Mouse (Mus musculus): ENCODE results near the gene Irf2bpl. TPM values are rescaled to one million over a fixed set of nuclear protein-coding genes. Genes with fewer than 3 reads are reported as not detected.

Gene Irf2bpl
- polyA plus RNA-seq, 1 experiment = 32.7 TPM

DNA sequence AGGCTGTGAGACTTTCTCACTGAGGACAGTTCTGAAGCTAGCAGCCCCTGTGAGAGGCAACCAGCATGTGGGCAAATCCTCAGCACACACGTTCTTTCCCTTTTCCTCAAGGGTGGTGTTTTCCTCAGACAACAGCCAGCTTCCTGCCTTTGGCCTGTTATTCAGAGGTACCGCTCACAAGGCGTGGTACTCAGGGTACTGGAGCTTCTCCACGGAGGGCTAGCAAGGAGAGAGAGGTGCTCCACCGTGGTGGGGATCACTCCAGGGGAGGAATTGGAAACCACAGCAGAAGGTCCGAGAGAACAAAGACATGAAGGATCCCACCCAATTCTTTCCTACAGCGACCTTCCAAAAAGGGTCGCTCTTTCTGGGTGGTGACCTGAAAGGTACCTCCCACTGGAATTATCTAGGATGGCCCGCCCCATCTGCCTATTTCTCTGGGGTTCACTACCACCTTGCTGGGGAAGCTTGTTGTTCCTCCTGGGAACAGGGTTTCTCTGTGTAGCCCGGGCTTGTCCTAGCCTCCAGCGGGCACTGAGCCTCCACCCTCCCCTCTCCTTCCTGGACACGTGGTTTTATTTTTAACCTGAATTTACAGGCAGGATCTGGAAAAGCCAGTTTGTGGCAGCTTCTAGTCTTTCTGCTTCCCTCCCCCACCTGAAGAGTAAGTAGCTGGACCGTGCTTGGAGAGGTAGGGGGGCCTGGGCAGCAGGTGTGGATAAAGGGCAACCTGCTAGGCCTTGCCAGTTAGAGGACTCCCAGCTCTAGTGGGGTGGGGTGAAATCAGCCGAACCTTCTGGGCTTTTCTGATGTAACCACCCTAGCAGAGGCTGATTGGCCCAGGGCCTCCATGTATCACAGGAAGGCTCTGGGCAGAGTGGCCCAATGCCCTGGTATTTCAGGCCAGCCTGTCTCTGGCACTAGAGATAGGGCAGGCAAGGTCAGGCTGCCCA lies 17.1 kb downstream of the Irf2bpl start:
- Histone ChIP-seq H3K4me1 (peaks cover 57% of the 10 kb centered on the region), H3K36me3 (replicated peaks; ENCODE audit: low read length) (peaks cover 6% of the 10 kb centered on the region), H3K9me3 (peaks cover 9% of the 10 kb centered on the region), H3K27me3 (replicated peaks) (peaks cover 2% of the 10 kb centered on the region), H3K4me3 (replicated peaks) (peak overlapping the region; percentile 65)
- TF ChIP-seq GATA1 (IDR thresholded peaks at IDR 0.05; ENCODE audit: borderline replicate concordance, low read length) (no peak), FLI1 (IDR thresholded peaks at IDR 0.05; ENCODE audit: low read length) (no peak)

- Histone ChIP-seq H3K4me3 (replicated peaks) (no peak overlapping the region), H3K4me1 (peaks cover 54% of the 10 kb centered on the region), H3K9me3 (peaks cover 9% of the 10 kb centered on the region), H3K36me3 (replicated peaks; ENCODE audit: low read length) (peaks cover 2% of the 10 kb centered on the region), H3K27me3 (replicated peaks) (peaks cover 4% of the 10 kb centered on the region)
- no peak for TF ChIP-seq FLI1 (IDR thresholded peaks at IDR 0.05; ENCODE audit: low read length)
- TF ChIP-seq GATA1 (IDR thresholded peaks at IDR 0.05; ENCODE audit: borderline replicate concordance, low read length) = no peak
Observed at GRCm38 (mm10) chr12:86864316-86865020, 20.1 kb downstream of the Irf2bpl start.

DNA sequence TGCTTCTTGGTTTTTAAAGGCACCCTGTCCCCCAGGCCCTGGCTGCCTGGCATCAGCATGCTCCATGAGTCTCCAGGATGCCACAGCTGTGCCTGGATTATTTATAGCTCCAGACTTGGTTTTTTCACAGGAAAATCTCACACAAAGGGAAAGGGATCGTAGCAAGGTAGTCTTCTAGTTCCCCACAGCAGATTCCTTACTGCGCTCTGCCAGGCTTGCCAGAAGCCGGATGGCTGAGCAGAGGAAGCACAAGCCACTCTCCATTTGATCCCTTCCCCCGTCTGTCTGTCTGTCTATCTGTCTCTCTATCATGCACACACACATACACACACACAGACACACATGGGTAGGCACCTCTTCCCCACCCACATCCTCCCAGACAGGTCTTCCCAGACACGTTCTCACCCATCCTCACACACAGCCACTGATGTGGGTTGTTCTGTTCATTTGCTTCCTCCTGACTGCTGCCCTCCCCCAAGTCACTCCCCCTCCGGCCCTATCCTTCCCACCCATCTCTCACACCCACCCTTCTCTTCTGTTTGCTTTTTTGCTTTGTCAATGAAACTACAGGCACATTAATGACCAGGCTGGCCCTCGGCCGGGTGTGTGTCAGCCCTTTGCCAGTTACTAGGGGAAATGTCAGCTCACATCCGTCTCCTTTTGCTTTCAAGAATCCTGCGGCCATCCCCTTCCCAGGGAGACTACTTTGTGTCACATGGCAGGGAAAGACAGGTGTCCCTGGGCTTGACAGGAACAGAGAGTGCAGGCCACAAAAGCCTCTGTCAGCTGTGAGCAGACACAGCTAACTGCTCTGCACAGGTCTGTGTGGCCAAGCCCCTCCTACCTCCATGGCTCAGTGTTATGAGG lies 24.4 kb downstream of the Irf2bpl start:
- no peak for TF ChIP-seq GATA1 (IDR thresholded peaks at IDR 0.05; ENCODE audit: borderline replicate concordance, low read length)
- no peak for TF ChIP-seq FLI1 (IDR thresholded peaks at IDR 0.05; ENCODE audit: low read length)
- peaks cover 54% of the 10 kb centered on the region for H3K4me1 ChIP-seq
- peaks cover 9% of the 10 kb centered on the region for H3K9me3 ChIP-seq
- peaks cover 2% of the 10 kb centered on the region for H3K36me3 ChIP-seq (replicated peaks; ENCODE audit: low read length)
- H3K4me3 ChIP-seq (replicated peaks) = peak overlapping the region; percentile 9
- peaks cover 4% of the 10 kb centered on the region for H3K27me3 ChIP-seq (replicated peaks)

GRCm38 (mm10) chr12:86858983-86859872 lies 25.4 kb downstream of the Irf2bpl start:
- Histone ChIP-seq H3K4me1 (peaks cover 56% of the 10 kb centered on the region), H3K4me3 (replicated peaks) (peak overlapping the region; percentile 33), H3K27me3 (replicated peaks) (peaks cover 4% of the 10 kb centered on the region), H3K9me3 (peaks cover 9% of the 10 kb centered on the region), H3K36me3 (replicated peaks; ENCODE audit: low read length) (peaks cover 2% of the 10 kb centered on the region)
- TF ChIP-seq GATA1 (IDR thresholded peaks at IDR 0.05; ENCODE audit: borderline replicate concordance, low read length) (no peak), FLI1 (IDR thresholded peaks at IDR 0.05; ENCODE audit: low read length) (no peak)

DNA sequence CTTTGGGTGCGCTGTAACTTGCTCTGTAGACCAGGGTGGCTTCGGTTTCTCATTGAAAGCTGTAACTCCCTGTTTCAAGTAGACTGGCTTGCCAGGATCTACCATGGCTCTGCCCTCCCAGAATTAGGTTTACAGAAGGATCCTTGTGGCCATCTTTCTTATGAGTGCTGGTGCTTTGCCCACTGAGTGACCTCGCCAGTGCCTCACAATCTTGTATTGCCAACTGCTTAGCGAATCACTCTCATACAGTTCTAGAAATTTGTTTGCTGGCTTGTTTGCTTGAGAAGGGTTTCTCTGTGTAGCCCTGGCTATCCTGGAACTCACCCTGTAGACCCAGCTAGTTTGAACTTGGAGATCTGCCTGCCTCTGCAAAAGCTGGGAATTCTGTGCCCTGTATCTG lies 26.1 kb downstream of the Irf2bpl start:
- TF ChIP-seq GATA1 (IDR thresholded peaks at IDR 0.05; ENCODE audit: borderline replicate concordance, low read length) = no peak
- TF ChIP-seq FLI1 (IDR thresholded peaks at IDR 0.05; ENCODE audit: low read length) = no peak
- peaks cover 2% of the 10 kb centered on the region for H3K36me3 ChIP-seq (replicated peaks; ENCODE audit: low read length)
- H3K9me3 ChIP-seq = peaks cover 7% of the 10 kb centered on the region
- H3K4me3 ChIP-seq (replicated peaks) = no peak overlapping the region
- H3K27me3 ChIP-seq (replicated peaks) = peaks cover 3% of the 10 kb centered on the region
- peaks cover 59% of the 10 kb centered on the region for H3K4me1 ChIP-seq

DNA sequence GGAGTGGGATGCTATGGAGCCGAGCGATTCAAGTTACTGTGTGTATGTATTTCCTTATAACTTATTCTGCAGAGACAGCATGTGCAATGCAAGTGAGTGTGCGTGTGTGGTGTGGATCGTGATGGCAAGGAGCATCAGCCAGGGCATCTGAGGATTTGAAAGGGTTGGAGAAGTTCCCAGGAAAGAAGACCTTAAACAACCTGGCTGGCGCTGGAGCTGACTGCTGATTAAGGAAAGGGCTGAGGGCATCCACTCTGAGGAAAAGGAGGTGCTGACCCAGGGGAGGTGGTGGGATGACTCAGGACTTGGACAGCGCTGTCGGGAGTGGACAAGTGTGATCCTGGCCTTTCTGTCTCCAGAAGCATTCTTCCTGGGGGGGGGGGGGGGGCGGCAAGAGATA lies 27.3 kb downstream of the Irf2bpl start:
- Histone ChIP-seq H3K36me3 (replicated peaks; ENCODE audit: low read length) (no peaks in the 10 kb centered on the region), H3K4me1 (peaks cover 61% of the 10 kb centered on the region), H3K9me3 (no peaks in the 10 kb centered on the region), H3K27me3 (replicated peaks) (peaks cover 1% of the 10 kb centered on the region), H3K4me3 (replicated peaks) (no peak overlapping the region)
- no peak for TF ChIP-seq FLI1 (IDR thresholded peaks at IDR 0.05; ENCODE audit: low read length)
- TF ChIP-seq GATA1 (IDR thresholded peaks at IDR 0.05; ENCODE audit: borderline replicate concordance, low read length) = no peak

- Histone ChIP-seq H3K9me3 (no peaks in the 10 kb centered on the region), H3K4me3 (replicated peaks) (peak overlapping the region; percentile 20), H3K4me1 (peaks cover 58% of the 10 kb centered on the region), H3K36me3 (replicated peaks; ENCODE audit: low read length) (no peaks in the 10 kb centered on the region), H3K27me3 (replicated peaks) (peaks cover 2% of the 10 kb centered on the region)
- TF ChIP-seq FLI1 (IDR thresholded peaks at IDR 0.05; ENCODE audit: low read length) (no peak), GATA1 (IDR thresholded peaks at IDR 0.05; ENCODE audit: borderline replicate concordance, low read length) (no peak)
Observed at GRCm38 (mm10) chr12:86855670-86856069, 28.9 kb downstream of the Irf2bpl start.

- TF ChIP-seq GATA1 (IDR thresholded peaks at IDR 0.05; ENCODE audit: borderline replicate concordance, low read length) (no peak), FLI1 (IDR thresholded peaks at IDR 0.05; ENCODE audit: low read length) (no peak)
- Histone ChIP-seq H3K9me3 (peaks cover 5% of the 10 kb centered on the region; the same call in 1 of the 2 replicates), H3K4me1 (peaks cover 47% of the 10 kb centered on the region), H3K4me3 (replicated peaks) (no peak overlapping the region), H3K27me3 (replicated peaks) (peaks cover 13% of the 10 kb centered on the region), H3K36me3 (replicated peaks; ENCODE audit: low read length) (no peaks in the 10 kb centered on the region)
Observed at GRCm38 (mm10) chr12:86853516-86853915, 31.1 kb downstream of the Irf2bpl start.

All from megakaryocyte, embryonic 14.5 days (primary cell).